ENCODE assay signal across 9 mouse cellular contexts in genomic region chr17:49150971-49151422, GRCm38 (mm10).
DNase-seq lines count a peak whose midpoint lies in the region; ATAC-seq lines count a peak whose summit lies in the region.
"Had no signal": no experiment of that assay in that cellular context is flagged by ENCODE, and none has a peak within 500 bp of the region (broad histone marks: within the 10 kb centered on the region; RNA-seq: fewer than 3 reads in every experiment).

No protein-coding gene starts in this region.

- H3K36me3 ChIP-seq in forebrain, embryonic 14.5 days (ENCODE audit: control insufficient read depth, insufficient read depth, low read length): no peaks in the 10 kb centered on the region
- no peaks in the 10 kb centered on the region for H3K36me3 ChIP-seq in forebrain, embryonic 11.5 days (ENCODE audit: control insufficient read depth, insufficient read depth, low read length)
- H3K36me3 ChIP-seq: midbrain, embryonic 12.5 days had no signal

- H3K27ac ChIP-seq in forebrain, embryonic 14.5 days (ENCODE audit: low read depth, low read length): no peak overlapping the region
- H3K27ac ChIP-seq in forebrain, embryonic 11.5 days (ENCODE audit: low read depth, low read length): no peak overlapping the region
- H3K27ac ChIP-seq: midbrain, embryonic 12.5 days had no signal

- peak; percentile 42 for DNase-seq in forebrain, embryonic 14.5 days (ENCODE audit: low spot score)
- DNase-seq in forebrain, embryonic 11.5 days (ENCODE audit: low spot score): no peak
- peak; percentile 5 for DNase-seq in urinary bladder, postnatal 25 days (ENCODE audit: low spot score)
- DNase-seq in urinary bladder, postnatal 10 days (ENCODE audit: low spot score): no peak
- peak; percentile 52 to 63 for DNase-seq in layer of hippocampus, adult 18-20 months (ENCODE audit: low spot score in 2 of 2)
- DNase-seq in spleen, postnatal 10 days (ENCODE audit: low spot score in 2 of 2): no peak
- DNase-seq in thymus, postnatal 36 days: no peak
- DNase-seq in adrenal gland, postnatal 36 days: no peak

- no peak overlapping the region for H3K4me3 ChIP-seq in forebrain, embryonic 14.5 days (ENCODE audit: low read depth, low read length)
- no peak overlapping the region for H3K4me3 ChIP-seq in forebrain, embryonic 11.5 days (ENCODE audit: low read depth, low read length)
- H3K4me3 ChIP-seq: midbrain, embryonic 12.5 days had no signal

- H3K27me3 ChIP-seq in forebrain, embryonic 14.5 days (replicated peaks; ENCODE audit: control insufficient read depth, insufficient read depth, low read length): no peaks in the 10 kb centered on the region
- no peaks in the 10 kb centered on the region for H3K27me3 ChIP-seq in forebrain, embryonic 11.5 days (ENCODE audit: control insufficient read depth, insufficient read depth, low read length)
- H3K27me3 ChIP-seq: midbrain, embryonic 12.5 days had no signal

- H3K9ac ChIP-seq in forebrain, embryonic 14.5 days (ENCODE audit: low read length): no peak overlapping the region
- H3K9ac ChIP-seq in forebrain, embryonic 11.5 days (ENCODE audit: low read length): no peak overlapping the region
- H3K9ac ChIP-seq: midbrain, embryonic 12.5 days had no signal

- H3K4me1 ChIP-seq in forebrain, embryonic 14.5 days (ENCODE audit: control insufficient read depth, insufficient read depth, low read length): no peaks in the 10 kb centered on the region
- no peaks in the 10 kb centered on the region for H3K4me1 ChIP-seq in forebrain, embryonic 11.5 days (replicated peaks; ENCODE audit: control insufficient read depth, insufficient read depth, low read length)
- H3K4me1 ChIP-seq: midbrain, embryonic 12.5 days had no signal

- no peaks in the 10 kb centered on the region for H3K9me3 ChIP-seq in forebrain, embryonic 14.5 days (replicated peaks; ENCODE audit: control insufficient read depth, low read length)
- no peaks in the 10 kb centered on the region for H3K9me3 ChIP-seq in forebrain, embryonic 11.5 days (ENCODE audit: control insufficient read depth, low read length)
- H3K9me3 ChIP-seq: midbrain, embryonic 12.5 days had no signal

- H3K4me2 ChIP-seq in forebrain, embryonic 14.5 days (ENCODE audit: low read length): no peak overlapping the region
- no peak overlapping the region for H3K4me2 ChIP-seq in forebrain, embryonic 11.5 days (ENCODE audit: low read depth, low read length, severe bottlenecking)
- H3K4me2 ChIP-seq: midbrain, embryonic 12.5 days had no signal

- ATAC-seq in forebrain, embryonic 14.5 days: no peak
- no peak for ATAC-seq in forebrain, embryonic 11.5 days (replicated peaks; ENCODE audit: low FRiP score)

- WGBS in forebrain, embryonic 14.5 days: 60% methylated on average over 3 of the region's 3 CpGs
- 82% methylated on average over 3 of the region's 3 CpGs for WGBS in forebrain, embryonic 11.5 days

Comparison
In these comparisons a context has a peak if more than half of its experiments do, and no peak if none do; other contexts are left out.
1. DNase-seq: peak in forebrain, embryonic 14.5 days (single experiment), urinary bladder, postnatal 25 days (single experiment) and layer of hippocampus, adult 18-20 months (2 of 2); none in forebrain, embryonic 11.5 days (single experiment), urinary bladder, postnatal 10 days (single experiment), spleen, postnatal 10 days (0 of 2), thymus, postnatal 36 days (0 of 2) and adrenal gland, postnatal 36 days (0 of 2).